Mouse (Mus musculus) cerebellum, adult 2 months (tissue): ENCODE measurements around the gene Fam107b.

Experiments
- CTCF ChIP-seq: fragments of 200-500 bp; IDR thresholded peaks from 2 replicates; pipeline ENCODE4 v1.5.1; 2011; ENCODE audit warnings: low read depth, mild to moderate bottlenecking, control low read depth, low read length, moderate library complexity, borderline replicate concordance; ENCODE audit not compliant: insufficient read depth
- POLR2A ChIP-seq: fragments of 200-500 bp; IDR thresholded peaks from 2 replicates; pipeline ENCODE4 v1.6.1; 2011; ENCODE audit warnings: low read length, control low read depth, borderline replicate concordance; ENCODE audit not compliant: insufficient read depth

DNA sequence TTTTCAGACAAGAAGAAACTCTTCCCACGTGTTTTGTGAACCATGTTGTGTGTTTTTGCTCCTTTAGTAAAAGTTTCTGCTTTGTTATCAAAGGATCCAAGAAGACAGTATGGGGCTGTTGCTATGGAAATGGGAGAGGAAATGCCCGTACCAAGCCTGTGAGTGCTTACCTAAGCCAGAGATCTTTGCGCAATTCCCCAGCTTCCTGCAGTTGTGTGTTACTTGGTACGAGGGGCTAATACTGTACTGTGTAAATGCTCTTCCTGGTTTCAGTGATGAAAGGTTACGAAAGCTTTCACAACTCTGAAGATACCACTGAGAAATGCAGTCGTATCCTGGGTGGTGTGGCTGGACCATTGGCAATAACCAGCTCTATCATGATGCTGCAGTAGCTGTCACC is 93.8 kb downstream of the Fam107b start:
- TF ChIP-seq CTCF (no peak), POLR2A (no peak)
